Mouse (Mus musculus) hindbrain, embryonic 11.5 days (tissue): Measurements from ENCODE around the gene Ccnl2. TPM values are rescaled to one million over a fixed set of nuclear protein-coding genes. Genes with fewer than 3 reads are reported as not detected.
A peak's percentile ranks its signal among the peaks of the same experiment; 100 is the strongest.

Experiments
- ATAC-seq: fragments of 200-750 bp; cut with Nextera tagmentation; 2 replicates; pipeline ENCODE4 v1.8.0; 2017; ENCODE audit warnings: mild to moderate bottlenecking, moderate TSS enrichment, moderate library complexity; ENCODE audit not compliant: low FRiP score
- DNase-seq: peaks from one replicate; pipeline ENCODE4 v3.0.0-alpha.2; 2015; ENCODE audit warnings: low spot score
- H3K27ac ChIP-seq: fragments of 300-500 bp; sonication (generic); 2 replicates; pipeline ENCODE4 v1.5.1; 2014; ENCODE audit warnings: mild to moderate bottlenecking, low read depth, low read length
- H3K27me3 ChIP-seq: fragments of 300-500 bp; sonication (generic); 2 replicates; pipeline ENCODE4 v1.6.1; 2014; ENCODE audit warnings: mild to moderate bottlenecking, low read length, moderate library complexity, mixed read lengths; ENCODE audit not compliant: control insufficient read depth, insufficient read depth
- H3K36me3 ChIP-seq: fragments of 300-500 bp; sonication (generic); 2 replicates; pipeline ENCODE4 v1.6.1; 2014; ENCODE audit warnings: mild to moderate bottlenecking, low read length, moderate library complexity, mixed read lengths; ENCODE audit not compliant: control insufficient read depth, insufficient read depth
- H3K4me1 ChIP-seq: fragments of 300-500 bp; sonication (generic); replicated peaks from 2 replicates; pipeline ENCODE4 v1.6.1; 2014; ENCODE audit warnings: low read length, mixed read lengths; ENCODE audit not compliant: control insufficient read depth, insufficient read depth
- H3K4me2 ChIP-seq: fragments of 300-500 bp; sonication (generic); replicated peaks from 2 replicates; pipeline ENCODE4 v1.6.1; 2014; ENCODE audit warnings: mild to moderate bottlenecking, low read depth, low read length
- H3K4me3 ChIP-seq: fragments of 300-500 bp; sonication (generic); 2 replicates; pipeline ENCODE4 v1.5.1; 2014; ENCODE audit warnings: low read depth, low read length
- H3K9ac ChIP-seq: fragments of 300-500 bp; sonication (generic); 2 replicates; pipeline ENCODE4 v1.6.1; 2014; ENCODE audit warnings: low read depth, low read length
- H3K9me3 ChIP-seq: fragments of 300-500 bp; sonication (generic); 2 replicates; pipeline ENCODE4 v1.6.1; 2016; ENCODE audit warnings: low read length; ENCODE audit not compliant: control insufficient read depth
- WGBS: fragments of 180-500 bp; shearing (Covaris S2); extraction: QIAGEN DNeasy Blood & Tissue Kit; methylation state at CpG from one replicate; pipeline ENCODE4 v1.1.7; 2014; 5-methylcytosine and 5-hydroxymethylcytosine counted together
- polyA plus RNA-seq: library from polyadenylated mRNA; unstranded; fragments of >200 nt; fragmentation: Nextera tagmentation; extraction: Ambion mirVana; gene quantifications from 2 replicates; pipeline ENCODE4 v1.2.1, GENCODE M21; 2014

Gene Ccnl2
- polyA plus RNA-seq, 1 experiment from 2014 or later = 170 TPM

DNA sequence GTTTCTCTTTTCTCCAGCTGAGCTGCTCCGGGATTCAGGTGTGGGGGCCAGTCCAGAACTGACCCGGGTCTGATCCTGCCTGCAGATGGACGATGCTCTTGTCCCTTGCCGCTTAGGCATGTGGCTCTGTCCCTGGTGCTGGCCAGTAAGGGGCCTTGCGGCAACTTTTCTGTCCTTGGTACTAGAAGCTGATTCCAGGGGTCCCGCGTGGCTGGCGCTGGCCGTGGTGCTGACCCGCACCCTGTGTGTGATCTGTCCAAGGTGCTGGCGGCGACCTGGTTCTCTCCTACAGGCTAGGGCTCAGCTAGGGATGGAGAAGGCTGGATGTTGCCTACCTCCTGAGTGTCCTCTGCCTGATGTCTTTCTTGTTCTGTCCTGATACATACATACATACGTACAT lies 47.0 kb downstream of the Ccnl2 start:
- no peaks in the 10 kb centered on the region for H3K27me3 ChIP-seq
- H3K4me3 ChIP-seq = no peak overlapping the region
- WGBS = 34% methylated on average over 13 of the region's 13 CpGs
- H3K9me3 ChIP-seq = no peaks in the 10 kb centered on the region
- DNase-seq = peak; percentile 70
- ATAC-seq = 0 out of 2 replicates have a peak, but pooled peaks have one; percentile 4
- H3K4me2 ChIP-seq = no peak overlapping the region
- no peak overlapping the region for H3K27ac ChIP-seq
- H3K36me3 ChIP-seq = peaks cover 9% of the 10 kb centered on the region; the same call in 1 of the 2 replicates
- H3K4me1 ChIP-seq = no peaks in the 10 kb centered on the region
- H3K9ac ChIP-seq = no peak overlapping the region

DNA sequence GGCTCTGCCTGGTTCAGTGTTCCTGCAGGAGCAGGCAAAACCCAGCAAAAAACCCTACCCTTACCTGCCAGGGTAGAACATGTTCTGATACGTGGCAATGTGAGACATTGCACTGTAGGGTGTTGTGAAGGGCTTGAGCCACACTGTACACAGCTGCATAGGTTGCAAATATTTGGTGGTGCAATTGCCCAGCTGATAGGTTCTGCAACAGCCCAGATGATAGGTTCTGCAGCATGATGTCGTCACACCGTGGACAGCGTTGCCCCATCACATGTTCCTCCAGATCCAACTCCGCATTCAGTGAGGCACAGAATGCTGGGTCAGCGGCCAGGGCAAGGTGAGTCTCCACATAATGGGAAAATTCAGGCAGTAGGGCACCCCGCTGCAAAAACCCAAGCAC lies 49.5 kb downstream of the Ccnl2 start:
- no peak overlapping the region for H3K4me2 ChIP-seq
- H3K9ac ChIP-seq = no peak overlapping the region
- no peaks in the 10 kb centered on the region for H3K9me3 ChIP-seq
- no peak overlapping the region for H3K27ac ChIP-seq
- H3K36me3 ChIP-seq = 0 out of 2 replicates have a peak, but pooled peaks cover 4% of the 10 kb centered on the region
- no peaks in the 10 kb centered on the region for H3K27me3 ChIP-seq
- no peak for DNase-seq
- 92% methylated on average over 7 of the region's 7 CpGs for WGBS
- no peak overlapping the region for H3K4me3 ChIP-seq
- no peaks in the 10 kb centered on the region for H3K4me1 ChIP-seq
- ATAC-seq = no peak

DNA sequence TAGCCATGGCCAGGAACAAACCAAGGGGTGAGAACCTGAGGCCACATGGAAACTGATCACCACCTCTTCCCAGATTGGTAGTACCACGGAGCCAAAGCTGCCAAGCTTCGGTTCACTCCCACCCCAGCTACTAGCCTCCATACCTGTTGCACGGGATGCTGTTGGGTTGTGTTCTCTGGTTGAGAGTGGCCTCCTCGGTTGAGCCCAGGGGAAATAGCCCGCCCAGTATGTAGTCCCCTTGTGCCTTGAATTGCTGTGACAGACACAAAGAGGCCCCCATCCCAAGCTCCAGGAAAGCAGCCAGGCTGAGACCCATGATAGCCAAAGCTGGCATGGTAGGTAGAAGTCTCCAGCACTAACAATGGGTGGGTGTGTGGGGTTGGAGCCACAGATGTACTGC lies 50.7 kb downstream of the Ccnl2 start, which contains the start of gene Tas1r3:
Gene Tas1r3, minus strand, starts transcription at position 362 of the 400 bp plus-strand sequence.
- WGBS = 81% methylated on average over 5 of the region's 5 CpGs
- H3K36me3 ChIP-seq = 0 out of 2 replicates have a peak, but pooled peaks cover under 1% of the 10 kb centered on the region
- ATAC-seq = no peak

GRCm38 (mm10) chr4:155868614-155869298 lies 56.5 kb downstream of the Ccnl2 start:
- no peaks in the 10 kb centered on the region for H3K27me3 ChIP-seq
- no peak for ATAC-seq
- 13% methylated on average over 22 of the region's 22 CpGs for WGBS

More for the DNA sequence above, 50.7 kb downstream of the Ccnl2 start, which contains the start of gene Tas1r3:
- H3K9me3 ChIP-seq = no peaks in the 10 kb centered on the region
- H3K27me3 ChIP-seq = no peaks in the 10 kb centered on the region
- no peak for DNase-seq
- no peak within 1 kb of the TSS for H3K4me2 ChIP-seq
- no peak within 1 kb of the TSS for H3K4me3 ChIP-seq
- no peak within 1 kb of the TSS for H3K9ac ChIP-seq
- no peak within 1 kb of the TSS for H3K27ac ChIP-seq
- H3K4me1 ChIP-seq = no peaks in the 10 kb centered on the region

DNA sequence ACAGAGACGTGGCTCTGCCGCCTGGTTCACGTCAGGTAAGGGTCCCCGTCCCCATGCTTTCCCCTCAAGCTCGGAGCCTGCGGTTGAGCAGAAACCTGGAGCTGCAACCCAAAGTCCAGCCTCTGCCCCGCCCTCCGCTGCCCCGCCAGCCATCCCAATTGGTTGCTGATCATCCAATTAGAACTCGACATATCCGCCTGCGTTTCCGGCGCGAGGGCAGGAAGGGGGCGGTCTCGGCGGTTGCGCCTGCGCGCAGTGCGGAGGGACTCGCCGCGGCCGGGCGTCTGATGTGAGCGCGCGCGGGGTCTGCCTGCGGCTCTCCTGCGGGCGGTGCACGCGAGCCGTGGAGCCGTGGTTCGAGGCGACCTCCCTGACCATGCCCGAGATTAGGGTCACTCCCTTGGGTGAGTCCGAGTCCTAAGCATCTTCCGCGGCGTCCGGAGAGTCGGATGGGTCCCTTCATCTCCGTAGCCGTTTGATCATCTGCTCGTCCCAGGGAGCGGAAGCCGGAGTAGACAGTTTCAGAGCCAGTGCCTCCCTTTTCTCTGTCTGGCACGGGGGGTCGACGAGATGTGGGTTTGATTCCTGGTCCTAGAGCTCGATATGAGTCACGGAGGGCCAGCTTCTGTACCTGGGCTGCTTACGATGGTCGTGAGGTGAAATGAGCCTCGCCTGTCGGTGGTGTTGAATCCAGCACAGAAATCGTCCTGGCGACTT lies 57.2 kb downstream of the Ccnl2 start, which contains the start of the genes Cptp and Ints11:
Gene Cptp, minus strand, starts transcription at position 124 of the 717 bp plus-strand sequence.
Gene Ints11, plus strand, starts transcription at position 230 of the 717 bp plus-strand sequence.
- Histone ChIP-seq H3K9ac (peak within 1 kb of the TSS; percentile 81), H3K4me1 (0 out of 2 replicates have a peak, but pooled peaks cover 3% of the 10 kb centered on the region), H3K27me3 (no peaks in the 10 kb centered on the region), H3K27ac (peak within 1 kb of the TSS; percentile 67), H3K4me3 (peak within 1 kb of the TSS; percentile 85), H3K9me3 (no peaks in the 10 kb centered on the region), H3K36me3 (peaks cover 5% of the 10 kb centered on the region), H3K4me2 (peak within 1 kb of the TSS; percentile 91)
- peak; percentile 96 for DNase-seq
- under 1% methylated on average over 61 of the region's 63 CpGs for WGBS
- ATAC-seq = peak; percentile 97

More at GRCm38 (mm10) chr4:155868614-155869298, 56.5 kb downstream of the Ccnl2 start:
- Histone ChIP-seq H3K9ac (peak overlapping the region; percentile 81), H3K27ac (no peak overlapping the region), H3K4me2 (peak overlapping the region; percentile 91), H3K4me1 (0 out of 2 replicates have a peak, but pooled peaks cover 3% of the 10 kb centered on the region), H3K9me3 (no peaks in the 10 kb centered on the region), H3K36me3 (peaks cover 5% of the 10 kb centered on the region; the same call in 1 of the 2 replicates), H3K4me3 (peak overlapping the region; percentile 85)
- no peak for DNase-seq

GRCm38 (mm10) chr4:155871404-155871803 lies 59.1 kb downstream of the Ccnl2 start:
- Histone ChIP-seq H3K4me3 (no peak overlapping the region), H3K36me3 (peaks cover 11% of the 10 kb centered on the region), H3K9ac (no peak overlapping the region), H3K9me3 (no peaks in the 10 kb centered on the region), H3K27me3 (no peaks in the 10 kb centered on the region), H3K27ac (no peak overlapping the region), H3K4me1 (0 out of 2 replicates have a peak, but pooled peaks cover 3% of the 10 kb centered on the region), H3K4me2 (no peak overlapping the region)
- no peak for ATAC-seq
- WGBS = 93% methylated on average over 7 of the region's 7 CpGs
- DNase-seq = no peak

Other genes starting within 250 kb of the Ccnl2 start
- gene Slc35e2, start 211.1 kb upstream of the Ccnl2 start, polyA plus RNA-seq = 17.0 and 18.1 TPM in 2 replicates
- 74.1 and 77.6 TPM in 2 replicates for gene Cdk11b, start 187.6 kb upstream of the Ccnl2 start, polyA plus RNA-seq
- gene Gm10563, start 167.1 kb upstream of the Ccnl2 start, polyA plus RNA-seq = not detected in 2 replicates
- 2.6 and 3.1 TPM in 2 replicates for gene Mmp23, start 159.1 kb upstream of the Ccnl2 start, polyA plus RNA-seq
- 9.9 and 12.5 TPM in 2 replicates for gene Mib2, start 143.3 kb upstream of the Ccnl2 start, polyA plus RNA-seq
- gene Fndc10, start 118.1 kb upstream of the Ccnl2 start, polyA plus RNA-seq = 1.6 and 1.8 TPM in 2 replicates
- gene Ssu72, start 107.7 kb upstream of the Ccnl2 start, polyA plus RNA-seq = 165 and 168 TPM in 2 replicates
- 0.73 and 0.91 TPM in 2 replicates for gene Tmem240, start 77.7 kb upstream of the Ccnl2 start, polyA plus RNA-seq
- 70.9 and 79.9 TPM in 2 replicates for gene Atad3a, start 51.4 kb upstream of the Ccnl2 start, polyA plus RNA-seq
- gene Vwa1, start 37.8 kb upstream of the Ccnl2 start, polyA plus RNA-seq = 8.6 and 9.5 TPM in 2 replicates
- 0.25 and 0.52 TPM in 2 replicates for gene Tmem88b, start 26.6 kb upstream of the Ccnl2 start, polyA plus RNA-seq
- gene Ankrd65, start 22.1 kb upstream of the Ccnl2 start, polyA plus RNA-seq = not detected in 2 replicates
- gene Mrpl20, start 9.6 kb upstream of the Ccnl2 start, polyA plus RNA-seq = 238 and 242 TPM in 2 replicates
- 112 and 123 TPM in 2 replicates for gene Aurkaip1, start 18.8 kb downstream of the Ccnl2 start, polyA plus RNA-seq
- gene Mxra8, start 27.2 kb downstream of the Ccnl2 start, polyA plus RNA-seq = 31.1 and 36.8 TPM in 2 replicates
- 7.5 and 8.8 TPM in 2 replicates for gene Dvl1, start 34.9 kb downstream of the Ccnl2 start, polyA plus RNA-seq
- 0.46 TPM in 2 replicates for gene Tas1r3, start 50.9 kb downstream of the Ccnl2 start, polyA plus RNA-seq
- 19.8 and 22.7 TPM in 2 replicates for gene Cptp, start 57.0 kb downstream of the Ccnl2 start, polyA plus RNA-seq
- 93.1 and 95.4 TPM in 2 replicates for gene Ints11, start 57.1 kb downstream of the Ccnl2 start, polyA plus RNA-seq
- gene Pusl1, start 79.3 kb downstream of the Ccnl2 start, polyA plus RNA-seq = 41.6 and 43.2 TPM in 2 replicates
- 29.0 and 34.7 TPM in 2 replicates for gene Acap3, start 79.3 kb downstream of the Ccnl2 start, polyA plus RNA-seq
- 142 and 160 TPM in 2 replicates for gene Ube2j2, start 131.3 kb downstream of the Ccnl2 start, polyA plus RNA-seq
- 21.0 and 24.0 TPM in 2 replicates for gene C1qtnf12, start 149.8 kb downstream of the Ccnl2 start, polyA plus RNA-seq
- gene B3galt6, start 180.2 kb downstream of the Ccnl2 start, polyA plus RNA-seq = 18.2 and 19.4 TPM in 2 replicates
- gene Sdf4, start 180.4 kb downstream of the Ccnl2 start, polyA plus RNA-seq = 136 and 143 TPM in 2 replicates
- gene Tnfrsf4, start 201.4 kb downstream of the Ccnl2 start, polyA plus RNA-seq = 0.39 and 0.73 TPM in 2 replicates
- 0.74 and 2.4 TPM in 2 replicates for gene Tnfrsf18, start 213.7 kb downstream of the Ccnl2 start, polyA plus RNA-seq
- gene Ttll10, start 246.9 kb downstream of the Ccnl2 start, polyA plus RNA-seq = 0.10 TPM in 1 of 2 replicates, not detected in the other